Mouse (Mus musculus) myocyte (in vitro differentiated cells): ENCODE measurements around the gene Ubash3b. TPM values are rescaled to one million over a fixed set of nuclear protein-coding genes. Genes with fewer than 3 reads are reported as not detected.

Experiments used
- H3K27me3 ChIP-seq: one replicate; pipeline ENCODE4 v1.6.1; 2011; ENCODE audit not compliant: control insufficient read depth, insufficient read depth, insufficient read length
- H3K36me3 ChIP-seq: one replicate; pipeline ENCODE4 v1.6.1; 2011; ENCODE audit not compliant: control insufficient read depth, insufficient read depth
- H3K4me2 ChIP-seq: one replicate; pipeline ENCODE4 v1.6.1; 2011; ENCODE audit warnings: low read depth, control low read depth
- H3K4me3 ChIP-seq: one replicate; pipeline ENCODE4 v1.5.1; 2011; ENCODE audit warnings: mild to moderate bottlenecking, control low read depth, moderate library complexity
- H3K79me2 ChIP-seq: one replicate; pipeline ENCODE4 v1.6.1; 2011; ENCODE audit not compliant: control insufficient read depth, insufficient read depth
- H3ac ChIP-seq: one replicate; pipeline ENCODE4 v1.6.1; 2011; ENCODE audit not compliant: control insufficient read depth, insufficient read length
- CEBPB ChIP-seq: IDR thresholded peaks from 2 replicates; pipeline ENCODE4 v1.6.1; 2011; ENCODE audit warnings: mild to moderate bottlenecking, moderate library complexity; ENCODE audit not compliant: poor library complexity, insufficient read depth, severe bottlenecking
- E2F4 ChIP-seq: IDR thresholded peaks from one replicate; pipeline ENCODE4 v1.6.1; 2011; ENCODE audit warnings: mild to moderate bottlenecking, control low read depth, moderate library complexity; ENCODE audit not compliant: insufficient read depth
- MAX ChIP-seq: IDR thresholded peaks from one replicate; pipeline ENCODE4 v1.6.1; 2011; ENCODE audit warnings: low read depth, mild to moderate bottlenecking, control low read depth
- MYOD1 ChIP-seq, 3 experiments: IDR thresholded peaks; one replicate each; pipeline ENCODE4 v1.6.1; 2011; ENCODE audit warnings: control low read depth in 2 of 3, low read depth in 2 of 3, mild to moderate bottlenecking in 2 of 3, moderate library complexity in 1 of 3; ENCODE audit not compliant: insufficient read length in 2 of 3, control insufficient read depth in 1 of 3
- MYOG ChIP-seq, 3 experiments: IDR thresholded peaks; one replicate each; pipeline ENCODE4 v1.6.1; 2011; ENCODE audit warnings: control low read depth in 2 of 3, low read depth in 2 of 3, mild to moderate bottlenecking in 2 of 3; ENCODE audit not compliant: insufficient read length in 2 of 3, control insufficient read depth in 1 of 3, insufficient read depth in 1 of 3
- POLR2A ChIP-seq: IDR thresholded peaks from one replicate; pipeline ENCODE4 v1.6.1; 2011; ENCODE audit warnings: low read depth, mild to moderate bottlenecking, control low read depth, moderate library complexity; ENCODE audit not compliant: insufficient read length
- POLR2AphosphoS2 ChIP-seq: IDR thresholded peaks from one replicate; pipeline ENCODE4 v1.6.1; 2011; ENCODE audit warnings: low read depth, control low read depth; ENCODE audit not compliant: insufficient read length
- REST ChIP-seq: IDR thresholded peaks from one replicate; pipeline ENCODE4 v1.6.1; 2011; ENCODE audit warnings: mild to moderate bottlenecking, control low read depth, moderate library complexity; ENCODE audit not compliant: insufficient read depth, insufficient read length
- SRF ChIP-seq: IDR thresholded peaks from one replicate; pipeline ENCODE4 v1.6.1; 2011; ENCODE audit warnings: low read depth; ENCODE audit not compliant: control insufficient read depth, insufficient read length
- TCF12 ChIP-seq: IDR thresholded peaks from one replicate; pipeline ENCODE4 v1.6.1; 2011; ENCODE audit warnings: mild to moderate bottlenecking, control low read depth; ENCODE audit not compliant: poor library complexity, insufficient read depth, severe bottlenecking
- TCF3 ChIP-seq: IDR thresholded peaks from one replicate; pipeline ENCODE4 v1.6.1; 2011; ENCODE audit warnings: low read depth, control low read depth; ENCODE audit not compliant: insufficient read length
- USF1 ChIP-seq: IDR thresholded peaks from one replicate; pipeline ENCODE4 v1.6.1; 2011; ENCODE audit warnings: low read depth, mild to moderate bottlenecking, control low read depth, moderate library complexity
- polyA plus RNA-seq: library from polyadenylated mRNA; unstranded; fragments of >200 nt; fragmentation: generic; extraction: Trizol; gene quantifications from one replicate; pipeline ENCODE4 v1.2.1, GENCODE M21; 2012; ENCODE audit warnings: missing spikeins

Ubash3b gene
- polyA plus RNA-seq, 1 experiment = 5.9 TPM

DNA sequence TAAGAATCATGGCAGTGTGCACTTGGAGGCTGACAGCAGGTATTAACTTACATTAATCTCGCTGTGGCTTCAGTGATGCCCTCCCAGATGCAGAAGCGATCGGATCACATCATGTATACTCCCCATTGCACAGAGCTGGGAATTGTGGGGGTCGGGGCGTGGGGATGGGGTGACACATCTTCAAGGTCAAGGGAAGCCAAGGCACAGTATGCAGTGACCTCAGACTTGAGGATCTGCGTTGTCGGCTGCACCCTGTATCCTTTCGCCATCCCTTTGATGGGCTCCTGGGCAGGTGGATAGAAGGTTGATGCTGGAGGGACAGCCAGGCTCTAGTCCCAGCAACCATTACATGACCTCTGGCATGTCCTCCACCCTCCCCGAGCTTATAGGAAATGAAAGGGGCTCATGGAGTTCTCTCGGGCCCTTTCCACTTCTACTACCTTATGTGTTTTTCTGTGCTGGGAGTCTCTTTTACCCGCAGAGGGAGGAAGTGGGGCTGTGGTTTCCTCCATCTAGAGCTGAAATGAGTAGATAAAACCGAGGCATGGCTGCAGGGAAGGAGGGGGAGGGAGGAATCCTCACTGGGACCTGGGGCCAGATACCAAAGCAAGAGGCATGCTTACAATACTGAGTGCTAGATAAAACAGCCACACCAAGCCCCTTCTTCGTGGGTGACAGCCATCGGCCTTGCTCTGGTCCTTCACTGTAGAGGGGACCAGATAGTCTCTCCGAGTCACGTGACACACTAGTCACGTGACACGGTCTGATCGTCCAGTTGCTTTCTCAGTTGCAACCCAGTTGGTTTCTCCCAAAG, 88.1 kb downstream of the Ubash3b start:
- Histone ChIP-seq H3K4me2 (no peak overlapping the region), H3K79me2 (no peaks in the 10 kb centered on the region), H3K27me3 (no peaks in the 10 kb centered on the region), H3K36me3 (no peaks in the 10 kb centered on the region), H3ac (no peak overlapping the region), H3K4me3 (no peak overlapping the region)
- TF ChIP-seq USF1 = peak; percentile 45
- TF ChIP-seq CEBPB = no peak

DNA sequence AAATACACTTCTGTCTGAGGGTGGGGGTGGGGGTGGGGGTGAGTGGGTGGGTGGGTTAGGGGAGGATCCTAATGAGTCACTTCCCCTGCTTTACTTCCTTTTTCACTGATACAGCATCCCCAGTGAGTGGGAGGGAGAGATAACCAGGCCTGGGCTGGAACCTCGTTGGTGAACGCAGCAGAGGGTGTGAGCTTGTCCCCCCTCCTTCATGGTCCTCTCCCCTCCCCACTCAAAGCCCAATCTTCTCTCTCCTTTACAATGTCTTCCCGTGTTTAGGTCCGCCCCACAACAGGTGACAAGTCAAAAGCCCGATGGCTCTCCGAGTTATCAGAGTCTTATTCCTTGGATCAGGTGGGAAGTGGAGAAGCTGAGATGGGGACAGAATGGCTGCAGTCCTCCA, 88.7 kb downstream of the Ubash3b start:
- Histone ChIP-seq H3K36me3 (no peaks in the 10 kb centered on the region), H3K79me2 (no peaks in the 10 kb centered on the region), H3K4me2 (no peak overlapping the region), H3K4me3 (no peak overlapping the region), H3K27me3 (no peaks in the 10 kb centered on the region), H3ac (no peak overlapping the region)
- TF ChIP-seq POLR2A = no peak
- no peak for TF ChIP-seq TCF3
- TF ChIP-seq USF1 = no peak
- TF ChIP-seq E2F4 = no peak
- no peak for TF ChIP-seq MYOG (IDR thresholded peaks at IDR 0.05; ENCODE audit: control insufficient read depth in 1 of 3, insufficient read depth in 1 of 3, insufficient read length in 2 of 3, low read depth in 2 of 3)
- no peak for TF ChIP-seq POLR2AphosphoS2
- no peak for TF ChIP-seq TCF12
- TF ChIP-seq REST = no peak
- TF ChIP-seq MAX = no peak
- no peak for TF ChIP-seq SRF
- no peak for TF ChIP-seq MYOD1 (IDR thresholded peaks at IDR 0.05; ENCODE audit: control insufficient read depth in 1 of 3, insufficient read length in 2 of 3, low read depth in 2 of 3)
- no peak for TF ChIP-seq CEBPB

DNA sequence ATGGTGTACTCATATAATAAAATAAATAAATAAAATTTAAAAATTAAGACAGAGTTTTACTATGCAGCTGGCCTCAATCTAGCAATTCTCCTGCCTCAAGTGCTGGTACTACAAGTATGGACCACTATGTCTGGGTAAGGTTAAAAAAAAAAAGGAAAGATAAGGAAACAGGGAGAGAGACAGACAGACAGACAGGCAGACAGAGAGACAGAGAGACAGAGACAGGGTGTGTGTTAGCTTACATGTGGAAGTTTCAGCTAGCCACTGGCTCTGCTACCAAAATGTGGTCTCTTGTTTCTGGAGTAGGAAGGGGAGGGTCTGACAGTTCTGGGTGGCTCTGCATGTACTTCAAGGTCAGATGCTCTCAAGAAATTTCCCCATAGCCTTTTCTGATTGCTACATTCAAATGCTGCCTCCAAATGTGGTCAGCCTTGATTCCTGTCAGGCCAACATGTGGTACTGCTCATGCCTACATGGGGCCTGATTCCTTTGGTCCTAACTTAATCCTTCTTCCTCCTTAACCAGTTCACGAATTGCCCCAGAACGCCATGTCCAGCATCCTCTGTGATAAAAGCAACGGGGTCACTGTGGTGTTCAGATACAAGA, 89.5 kb downstream of the Ubash3b start:
- TF ChIP-seq MYOG (IDR thresholded peaks at IDR 0.05; ENCODE audit: control insufficient read depth in 1 of 3, insufficient read depth in 1 of 3, insufficient read length in 2 of 3, low read depth in 2 of 3) = no peak
- no peak for TF ChIP-seq POLR2AphosphoS2
- no peak for TF ChIP-seq SRF
- TF ChIP-seq TCF12 = no peak
- TF ChIP-seq TCF3 = no peak
- no peak for TF ChIP-seq MYOD1 (IDR thresholded peaks at IDR 0.05; ENCODE audit: control insufficient read depth in 1 of 3, insufficient read length in 2 of 3, low read depth in 2 of 3)
- TF ChIP-seq POLR2A = no peak
- no peak for TF ChIP-seq E2F4
- TF ChIP-seq USF1 = no peak
- no peak for TF ChIP-seq REST
- TF ChIP-seq CEBPB = no peak
- TF ChIP-seq MAX = no peak
- Histone ChIP-seq H3K79me2 (no peaks in the 10 kb centered on the region), H3K4me2 (no peak overlapping the region), H3ac (no peak overlapping the region), H3K4me3 (no peak overlapping the region), H3K27me3 (no peaks in the 10 kb centered on the region), H3K36me3 (no peaks in the 10 kb centered on the region)

DNA sequence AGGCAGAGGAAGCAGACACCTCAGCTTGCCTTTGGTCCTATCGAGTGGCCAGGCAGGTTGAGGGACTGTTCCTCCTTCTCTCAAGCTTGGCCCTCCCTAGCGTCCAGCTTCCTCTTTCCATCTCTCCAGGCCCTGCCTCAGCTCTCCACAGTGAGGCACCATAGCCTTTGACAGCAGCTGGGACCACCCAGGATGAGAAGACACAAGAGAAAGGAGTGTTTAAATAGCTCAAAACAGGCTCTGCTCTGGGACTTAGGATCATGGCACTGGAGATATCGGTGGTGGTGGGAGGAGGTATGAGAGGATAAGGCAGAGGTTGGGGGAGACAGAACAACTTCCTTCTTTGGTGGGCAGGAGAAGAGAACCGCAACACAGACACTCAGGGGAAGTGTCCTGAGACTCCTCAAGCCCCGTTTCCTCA, 90.7 kb downstream of the Ubash3b start:
- TF ChIP-seq POLR2AphosphoS2 (no peak), E2F4 (no peak), MYOD1 (IDR thresholded peaks at IDR 0.05; ENCODE audit: control insufficient read depth in 1 of 3, insufficient read length in 2 of 3, low read depth in 2 of 3) (no peak), MYOG (IDR thresholded peaks at IDR 0.05; ENCODE audit: control insufficient read depth in 1 of 3, insufficient read depth in 1 of 3, insufficient read length in 2 of 3, low read depth in 2 of 3) (no peak), POLR2A (no peak), TCF12 (no peak), REST (no peak), SRF (no peak), MAX (no peak), CEBPB (no peak), USF1 (no peak), TCF3 (no peak)
- no peak overlapping the region for H3K4me3 ChIP-seq
- no peak overlapping the region for H3K4me2 ChIP-seq
- no peaks in the 10 kb centered on the region for H3K36me3 ChIP-seq
- H3ac ChIP-seq = no peak overlapping the region
- no peaks in the 10 kb centered on the region for H3K79me2 ChIP-seq
- H3K27me3 ChIP-seq = no peaks in the 10 kb centered on the region
